Mouse (Mus musculus) adrenal gland, postnatal 10 days (tissue): ENCODE results near the gene Fsd1. TPM values are rescaled to one million over a fixed set of nuclear protein-coding genes. Genes with fewer than 3 reads are reported as not detected.

ENCODE experiments used
- DNase-seq: peaks from one replicate; pipeline ENCODE4 v3.0.0; 2021; ENCODE audit warnings: mixed read lengths
- total RNA-seq, 2 experiments: library from RNA; stranded (reverse); gene quantifications; 2 replicates each; pipeline ENCODE4 v1.2.3; 2021

Gene Fsd1
- total RNA-seq, 2 experiments from 2014 or later, result 1.4 to 3.7 TPM

DNA sequence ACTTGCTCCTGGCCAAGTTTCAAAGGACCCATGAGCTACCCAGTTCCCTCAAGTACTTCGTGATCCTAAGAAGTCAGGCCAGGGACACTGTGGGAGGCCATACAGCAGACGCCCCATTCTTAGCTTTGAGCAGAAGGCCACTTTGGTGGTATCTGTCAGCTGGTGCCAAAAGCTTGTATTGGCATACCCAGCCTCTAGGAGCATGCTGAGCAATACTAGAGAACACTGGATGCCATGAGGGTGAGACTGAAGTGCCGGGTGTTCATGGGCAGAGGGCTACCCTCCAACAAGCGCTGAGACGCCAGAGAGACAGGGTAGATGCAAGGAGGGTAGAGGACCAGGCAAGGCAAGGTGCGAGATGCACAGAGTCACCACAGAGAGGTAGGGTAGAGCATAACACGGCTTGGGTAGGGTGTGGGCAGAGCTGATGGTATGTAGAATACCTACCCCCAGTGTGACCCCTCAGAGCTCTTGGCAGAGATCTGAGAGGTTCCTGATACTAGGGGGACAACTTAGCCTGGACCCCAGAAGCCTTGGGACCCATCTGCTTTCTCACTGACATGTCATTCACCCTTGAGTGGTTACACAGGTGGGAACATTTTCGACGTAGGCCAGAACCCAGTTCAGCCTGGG lies 44.0 kb downstream of the Fsd1 start:
- DNase-seq, result no peak

DNA sequence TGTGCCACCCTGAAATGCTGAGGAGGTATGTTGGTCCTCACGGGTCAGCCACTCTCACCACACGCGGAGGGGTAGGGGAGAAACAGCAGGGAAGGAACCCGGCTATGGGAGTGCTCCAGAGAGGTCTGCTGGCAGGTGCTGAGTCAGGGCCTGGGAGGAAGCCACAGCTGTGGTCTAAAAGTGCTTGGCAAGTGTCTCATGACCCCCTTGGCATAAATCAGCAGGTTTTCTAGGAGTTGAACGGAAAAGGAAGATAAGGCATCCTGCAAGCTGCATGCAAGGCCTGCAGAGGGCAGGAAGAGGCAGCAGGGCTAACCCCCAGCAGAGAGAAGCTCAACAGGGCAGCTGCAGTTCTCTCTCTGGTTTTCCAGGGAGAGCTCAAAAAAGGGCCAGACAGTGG lies 44.6 kb downstream of the Fsd1 start:
- DNase-seq, result peak; percentile 62

DNA sequence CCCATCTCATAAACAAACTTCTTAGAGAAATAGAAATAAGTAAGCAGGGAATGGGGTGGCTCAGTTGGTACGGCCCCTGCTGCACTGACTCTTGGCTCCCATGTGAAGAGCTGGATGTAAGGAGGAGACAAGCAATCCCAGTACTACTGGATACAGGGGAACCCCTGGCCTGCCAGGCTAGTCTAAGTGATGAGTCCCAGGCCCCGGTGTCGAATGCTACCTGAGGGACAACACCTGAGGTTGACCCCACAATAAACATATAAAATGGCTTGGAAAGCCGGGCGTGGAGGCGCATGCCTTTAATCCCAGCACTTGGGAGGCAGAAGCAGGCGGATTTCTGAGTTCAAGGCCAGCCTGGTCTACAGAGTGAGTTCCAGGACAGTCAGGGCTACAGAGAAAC lies 45.1 kb downstream of the Fsd1 start:
- DNase-seq, result no peak

DNA sequence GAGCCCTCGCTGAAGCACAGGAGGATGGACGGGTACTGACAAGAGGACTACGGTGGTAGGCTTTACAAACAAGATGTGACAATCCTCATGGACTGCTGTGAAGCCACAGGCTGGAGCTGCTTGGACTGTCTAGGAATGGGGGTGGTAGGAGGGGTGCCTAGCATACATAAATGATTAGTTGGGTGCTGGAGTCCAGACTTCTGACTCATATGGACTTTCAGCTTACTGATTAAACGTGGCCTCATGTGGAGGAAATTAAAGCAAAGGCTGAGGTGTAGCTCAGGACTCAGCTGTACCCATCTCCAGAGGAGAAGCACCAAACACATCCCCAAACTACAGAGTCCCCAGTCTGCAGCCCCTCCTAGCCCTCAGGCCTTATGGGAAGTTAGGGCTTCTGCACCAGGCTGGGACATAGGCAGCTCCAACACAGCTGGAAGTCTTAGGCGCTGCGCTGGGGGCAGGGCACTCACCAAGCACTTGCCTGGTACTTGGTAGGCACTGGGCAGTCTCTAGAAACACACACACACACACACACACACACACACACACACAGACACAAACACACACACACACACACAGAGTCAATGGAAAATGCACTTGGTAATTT lies 45.9 kb downstream of the Fsd1 start:
- DNase-seq, result peak; percentile 27

DNA sequence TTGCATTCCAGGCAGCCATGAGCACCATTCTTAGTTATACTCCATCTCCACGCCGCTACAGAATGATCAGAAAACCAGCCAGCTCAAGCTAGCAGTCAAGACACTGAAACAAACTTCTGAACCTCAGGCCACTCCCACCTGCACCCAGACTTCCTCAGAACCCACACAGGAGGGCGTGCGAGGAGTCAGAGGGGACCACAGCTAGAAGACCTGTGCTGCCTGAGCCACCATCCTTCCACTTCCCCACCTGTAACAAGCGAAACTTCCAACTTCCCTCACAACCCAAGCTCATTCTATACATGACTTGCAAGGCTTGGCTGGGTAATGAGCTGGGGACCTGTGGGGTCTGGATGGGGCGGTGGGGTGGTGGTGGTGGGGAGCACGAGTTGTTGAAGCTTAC lies 46.5 kb downstream of the Fsd1 start:
- no peak for DNase-seq

DNA sequence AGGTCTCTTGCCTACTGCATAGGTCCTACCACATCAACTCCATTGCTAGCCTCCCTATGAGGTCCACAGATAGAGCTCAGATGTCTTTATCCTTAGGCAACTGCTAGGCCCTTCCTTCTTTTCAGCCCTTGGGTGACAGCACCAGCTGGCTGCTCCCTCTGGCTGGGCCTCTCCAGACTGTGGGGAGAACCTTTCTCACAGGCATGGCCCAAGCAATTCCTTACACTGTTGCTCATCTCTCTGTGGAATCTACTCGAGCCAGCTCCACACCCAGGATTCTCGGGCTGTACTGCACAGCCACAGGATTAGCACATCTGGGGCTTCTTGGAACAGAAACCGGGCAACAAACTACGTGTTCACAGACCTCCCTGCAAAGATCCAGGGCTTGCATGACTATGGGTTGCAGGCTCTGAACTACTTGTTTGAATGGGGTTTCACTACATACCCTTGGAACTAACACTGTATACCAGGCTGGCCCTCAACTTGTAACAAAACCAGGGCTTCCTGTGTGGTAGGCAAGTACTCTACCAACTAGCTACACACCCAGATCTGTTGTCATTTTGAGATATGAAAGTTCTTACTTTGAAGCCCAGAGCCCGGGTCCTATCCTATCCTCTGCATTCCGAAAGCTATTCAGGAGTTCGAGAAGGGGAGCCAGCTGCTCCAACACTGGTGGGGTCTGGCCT lies 47.9 kb downstream of the Fsd1 start:
- no peak for DNase-seq

DNA sequence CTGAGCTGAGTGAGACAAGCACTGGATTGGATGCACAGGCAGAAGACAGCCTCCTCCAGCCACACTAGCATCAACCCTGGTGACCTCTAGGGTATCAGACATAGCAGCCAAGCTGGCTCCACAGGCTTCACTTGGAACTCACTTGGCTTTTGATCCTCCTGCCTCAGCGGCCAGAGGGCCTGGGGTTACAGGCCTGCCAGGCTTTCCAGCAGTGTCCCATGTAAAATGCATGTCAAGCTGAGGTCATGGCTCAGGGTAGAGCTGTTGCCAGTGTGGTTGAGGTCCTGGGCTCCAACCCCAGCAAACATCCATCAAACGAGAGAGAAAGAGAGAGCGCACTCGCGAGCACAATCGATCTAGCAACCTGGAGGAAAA lies 48.4 kb downstream of the Fsd1 start:
- no peak for DNase-seq

GRCm38 (mm10) chr17:56035216-56035615 lies 48.9 kb downstream of the Fsd1 start:
- DNase-seq, result no peak

- peak; percentile 99 for DNase-seq
These were observed 50.0 kb downstream of the Fsd1 start, which contains the start of gene Sh3gl1 for GRCm38 (mm10) chr17:56036176-56036900. TSS of gene Sh3gl1 (minus strand) at chr17:56036635.

GRCm38 (mm10) chr17:56036901-56037287 lies 50.6 kb downstream of the Fsd1 start:
- no peak for DNase-seq

DNA sequence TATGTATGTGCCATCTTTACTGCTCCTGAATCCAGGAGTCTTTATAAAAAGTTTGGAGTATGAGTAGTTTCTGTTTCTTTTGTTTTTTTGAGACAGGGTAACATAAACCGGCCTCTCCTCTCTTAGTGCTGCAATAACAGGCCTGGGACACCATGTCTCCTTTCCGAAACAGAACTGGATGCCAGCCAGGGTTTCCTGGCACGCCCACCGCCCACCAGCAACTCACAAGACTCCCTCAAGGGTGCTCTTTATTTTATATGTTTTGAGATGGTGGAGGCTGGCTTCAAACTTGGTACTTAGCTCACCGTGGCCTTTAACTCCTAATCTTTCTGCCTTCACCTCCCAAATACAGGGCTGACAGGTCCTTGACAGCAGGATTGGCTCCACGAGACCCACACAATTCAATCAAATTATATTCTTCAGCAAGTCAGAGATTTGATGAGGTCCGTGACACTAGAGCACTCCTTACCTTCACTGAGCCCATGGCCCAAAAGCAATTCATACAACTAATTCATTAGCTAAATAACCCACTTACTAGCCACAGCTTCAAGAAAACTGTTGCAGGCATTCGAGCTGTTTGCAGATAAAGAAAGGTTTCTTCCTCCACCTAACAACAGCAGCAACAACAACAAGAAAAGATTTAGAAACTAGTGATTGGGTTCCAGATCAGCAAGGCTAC lies 52.4 kb downstream of the Fsd1 start:
- DNase-seq, result no peak

DNA sequence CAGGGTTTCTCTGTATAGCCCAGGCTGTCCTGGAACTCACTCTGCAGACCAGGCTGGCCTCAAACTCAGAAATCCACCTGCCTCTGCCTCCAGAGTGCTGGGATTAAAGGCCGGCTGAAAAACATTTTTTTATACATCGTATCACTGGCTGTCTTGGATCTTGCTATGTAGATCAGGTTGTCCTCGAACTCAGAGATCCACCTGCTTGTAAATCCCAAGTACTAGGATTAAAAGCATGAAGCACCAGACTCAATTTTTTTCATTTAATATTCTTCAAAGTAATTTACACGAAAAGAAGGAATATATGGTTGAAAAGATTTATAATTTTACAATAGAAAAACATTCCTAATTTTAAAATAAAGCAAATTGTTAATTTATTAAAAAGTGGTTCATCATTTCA lies 53.0 kb downstream of the Fsd1 start:
- no peak for DNase-seq

DNA sequence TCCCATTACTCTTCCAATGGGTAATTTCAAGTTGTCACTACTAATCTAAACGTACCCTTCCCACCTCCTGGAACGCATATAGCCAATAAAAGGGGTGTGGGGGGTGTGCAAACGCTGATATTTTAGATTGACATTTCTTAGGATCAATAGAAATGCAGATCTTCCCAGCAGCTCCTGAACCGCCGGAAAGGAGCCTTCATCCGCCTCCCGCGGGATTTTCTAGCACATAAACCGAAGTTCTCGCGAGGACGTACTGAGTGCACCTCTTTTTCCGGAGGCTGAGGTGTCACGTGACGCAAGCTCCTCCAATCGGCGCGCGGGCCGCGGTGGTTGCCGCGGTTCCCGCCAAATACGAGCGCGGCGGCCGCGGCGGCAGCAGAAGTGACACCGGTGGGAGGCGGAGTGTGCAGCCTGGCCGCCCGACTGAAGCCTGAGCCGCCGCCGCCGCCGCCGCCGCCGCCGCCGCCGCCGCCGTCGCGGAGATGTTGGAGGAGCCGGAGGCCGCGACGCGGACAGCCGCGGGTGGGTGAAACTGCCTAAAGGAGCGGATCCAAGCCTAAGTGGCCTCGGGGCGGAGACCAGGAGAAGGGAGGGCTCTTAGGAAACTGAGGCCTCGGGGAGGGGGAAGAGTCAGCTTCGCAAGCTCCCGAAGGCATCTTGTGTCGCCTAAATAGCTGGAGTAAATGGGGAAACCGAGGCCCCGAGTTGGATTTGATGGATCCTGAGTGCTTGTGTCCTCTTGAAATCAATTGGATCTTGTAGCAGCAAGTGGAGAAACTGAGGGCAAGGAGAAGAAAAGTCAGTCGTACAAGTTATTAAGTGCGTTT lies 53.9 kb downstream of the Fsd1 start, which contains the start of gene Chaf1a:
Chaf1a (plus strand) TSS at position 410 of the 827 bp plus-strand sequence.
- DNase-seq, result peak; percentile 98

- DNase-seq, result no peak
These were observed 54.5 kb downstream of the Fsd1 start for GRCm38 (mm10) chr17:56040857-56041163.

Other genes with a start within 250 kb of the Fsd1 start
- gene Adgre4, start 236.5 kb upstream of the Fsd1 start, total RNA-seq, result 1 to 10 TPM; 1.3 to 1.4 TPM
- gene Zfp119a, start 107.6 kb upstream of the Fsd1 start, total RNA-seq, result 1 to 10 TPM; 6.2 to 9.5 TPM
- gene Zfp959, start 94.4 kb upstream of the Fsd1 start, total RNA-seq, result 1 to 10 TPM; 5.9 to 6.0 TPM
- 1 to 10 TPM; 4.1 to 4.2 TPM for gene Zfp119b, start 37.0 kb upstream of the Fsd1 start, total RNA-seq
- gene Ebi3, start 33.9 kb upstream of the Fsd1 start, total RNA-seq, result 1 to 10 TPM; 1.5 to 1.8 TPM
- 10 to 100 TPM; 16.7 to 20.1 TPM for gene Yju2, start 27.4 kb upstream of the Fsd1 start, total RNA-seq
- gene Shd, start 16.0 kb upstream of the Fsd1 start, total RNA-seq, result 1 to 10 TPM; 1.6 to 3.8 TPM
- 10 to 100 TPM; 15.2 to 17.2 TPM for gene Stap2, start 19.1 kb downstream of the Fsd1 start, total RNA-seq
- gene Mpnd, start 19.2 kb downstream of the Fsd1 start, total RNA-seq, result 10 to 100 TPM; 77.0 to 91.2 TPM
- 10 to 100 TPM; 49.3 to 50.7 TPM for gene Sh3gl1, start 50.1 kb downstream of the Fsd1 start, total RNA-seq
- 10 to 100 TPM in 1 of 2 experiments, 1 to 10 TPM in 1; 8.4 to 10.9 TPM for gene Chaf1a, start 53.9 kb downstream of the Fsd1 start, total RNA-seq
- gene Ubxn6, start 88.5 kb downstream of the Fsd1 start, total RNA-seq, result 10 to 100 TPM; 77.5 to 78.9 TPM
- gene Hdgfl2, start 93.1 kb downstream of the Fsd1 start, total RNA-seq, result 10 to 100 TPM; 45.3 to 54.0 TPM
- gene Plin4, start 123.3 kb downstream of the Fsd1 start, total RNA-seq, result 10 to 100 TPM; 75.7 to 89.2 TPM
- gene Plin5, start 131.1 kb downstream of the Fsd1 start, total RNA-seq, result 100 to 1,000 TPM; 102 to 111 TPM
- 10 to 100 TPM; 41.0 to 55.6 TPM for gene Lrg1, start 135.5 kb downstream of the Fsd1 start, total RNA-seq
- gene Sema6b, start 153.8 kb downstream of the Fsd1 start, total RNA-seq, result 10 to 100 TPM; 13.3 to 14.9 TPM
- 10 to 100 TPM in 1 of 2 experiments, 1 to 10 TPM in 1; 9.5 to 11.0 TPM for gene Tnfaip8l1, start 176.0 kb downstream of the Fsd1 start, total RNA-seq
- gene Mydgf, start 197.4 kb downstream of the Fsd1 start, total RNA-seq, result 10 to 100 TPM; 55.6 to 61.9 TPM
- gene Dpp9, start 232.4 kb downstream of the Fsd1 start, total RNA-seq, result 10 to 100 TPM; 28.8 to 30.1 TPM